Mouse (Mus musculus) bone marrow macrophage, adult 2 months (primary cell): Measurements from ENCODE around the gene Cfap61.

Experiments used
- CTCF ChIP-seq: IDR thresholded peaks from 2 replicates; pipeline ENCODE4 v1.5.1; 2012; ENCODE audit warnings: low read depth, mild to moderate bottlenecking, low read length, moderate library complexity
- POLR2A ChIP-seq: IDR thresholded peaks from 2 replicates; pipeline ENCODE4 v1.6.1; 2012; ENCODE audit warnings: mild to moderate bottlenecking, low read depth, low read length, borderline replicate concordance

DNA sequence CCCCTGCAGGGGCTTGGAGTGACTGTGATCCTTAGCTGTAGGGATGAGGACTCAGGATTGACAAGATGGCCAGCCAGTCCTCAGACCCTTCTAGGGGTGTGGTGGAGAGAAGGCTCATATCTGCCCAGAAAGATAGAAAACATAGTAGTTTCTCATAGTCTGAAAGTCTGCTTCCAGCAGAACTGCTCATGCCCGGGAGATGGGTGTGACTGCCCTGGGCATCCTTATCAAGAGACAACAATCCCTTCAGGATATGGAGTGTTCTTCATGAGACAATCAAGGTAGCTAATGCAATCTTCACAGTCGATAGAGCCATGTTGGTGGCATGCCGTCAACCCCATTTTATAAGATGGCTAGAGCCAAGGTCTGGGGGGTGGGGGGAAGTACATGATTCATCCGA, 173.4 kb downstream of the Cfap61 start:
- no peak for TF ChIP-seq CTCF
- no peak for TF ChIP-seq POLR2A
